Mouse (Mus musculus) bone marrow macrophage, adult 2 months (primary cell): ENCODE measurements around the gene Pla2g2e. TPM values are rescaled to one million over a fixed set of nuclear protein-coding genes. Genes with fewer than 3 reads are reported as not detected.
A peak's percentile ranks its signal among the peaks of the same experiment; 100 is the strongest.
"Not testable (repeated sequence)": the region's sequence is repeated elsewhere in the genome, so short reads cannot be mapped to it uniquely, and the experiment has no call there.

Source experiments
- H3K27ac ChIP-seq: 2 replicates; pipeline ENCODE4 v1.5.1; 2012; ENCODE audit warnings: low read depth, low read length; ENCODE audit not compliant: insufficient read depth
- H3K4me1 ChIP-seq: 2 replicates; pipeline ENCODE4 v1.6.1; 2012; ENCODE audit warnings: low read length; ENCODE audit not compliant: control insufficient read depth, insufficient read depth
- H3K4me3 ChIP-seq: 2 replicates; pipeline ENCODE4 v1.5.1; 2012; ENCODE audit warnings: mild to moderate bottlenecking, low read length, moderate library complexity; ENCODE audit not compliant: insufficient read depth
- CTCF ChIP-seq: IDR thresholded peaks from 2 replicates; pipeline ENCODE4 v1.5.1; 2012; ENCODE audit warnings: low read depth, mild to moderate bottlenecking, low read length, moderate library complexity
- POLR2A ChIP-seq: IDR thresholded peaks from 2 replicates; pipeline ENCODE4 v1.6.1; 2012; ENCODE audit warnings: mild to moderate bottlenecking, low read depth, low read length, borderline replicate concordance
- polyA plus RNA-seq: library from polyadenylated mRNA; stranded (reverse); fragments of >200 nt; gene quantifications from 2 replicates; pipeline ENCODE4 v1.2.4, GENCODE M21; 2012; ENCODE audit not compliant: missing spikeins, insufficient read depth, insufficient read length

The Pla2g2e gene
- polyA plus RNA-seq, 1 experiment, result not detected

GRCm38 (mm10) chr4:138859728-138860127 lies 18.0 kb upstream of the Pla2g2e start:
- TF ChIP-seq CTCF, result no peak
- no peak for TF ChIP-seq POLR2A
- Histone ChIP-seq H3K4me3 (no peak overlapping the region), H3K4me1 (peaks cover 9% of the 10 kb centered on the region), H3K27ac (no peak overlapping the region)

DNA sequence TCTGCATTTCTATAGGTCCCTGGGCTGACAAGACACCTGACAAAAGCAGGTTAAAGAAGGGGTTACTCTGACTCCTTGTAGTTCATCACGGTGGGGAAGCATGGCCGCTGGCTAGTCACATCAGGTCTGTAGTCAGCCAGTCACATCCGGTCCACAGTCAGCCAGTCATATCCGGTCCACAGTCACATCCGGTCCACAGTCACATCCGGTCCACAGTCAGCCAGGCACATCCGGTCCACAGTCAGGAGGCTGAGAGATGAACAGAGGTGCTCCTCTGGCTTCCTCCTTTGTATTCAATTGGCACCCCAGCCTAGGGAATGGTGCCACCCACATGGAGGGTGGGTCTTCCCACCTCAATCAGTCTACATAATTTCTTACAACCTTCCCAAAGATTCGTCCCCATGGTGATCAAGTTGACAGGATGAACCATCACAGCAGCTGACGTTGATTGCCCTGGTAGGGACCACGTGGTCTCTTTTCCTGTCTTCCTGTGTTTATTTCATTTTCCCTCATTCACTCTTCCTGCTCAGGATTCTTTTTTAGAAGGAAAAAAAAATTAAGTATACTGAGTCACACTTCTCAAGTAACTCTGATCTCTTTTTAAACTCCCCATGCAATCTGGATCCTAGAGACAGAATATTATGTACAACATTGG lies 14.3 kb upstream of the Pla2g2e start, which contains the start of gene Pla2g5:
Gene Pla2g5 (minus strand): TSS at position 139 of the 655 bp plus-strand sequence.
- no peak within 1 kb of the TSS for H3K4me3 ChIP-seq
- H3K4me1 ChIP-seq, result peaks cover 19% of the 10 kb centered on the region
- H3K27ac ChIP-seq, result no peak within 1 kb of the TSS

DNA sequence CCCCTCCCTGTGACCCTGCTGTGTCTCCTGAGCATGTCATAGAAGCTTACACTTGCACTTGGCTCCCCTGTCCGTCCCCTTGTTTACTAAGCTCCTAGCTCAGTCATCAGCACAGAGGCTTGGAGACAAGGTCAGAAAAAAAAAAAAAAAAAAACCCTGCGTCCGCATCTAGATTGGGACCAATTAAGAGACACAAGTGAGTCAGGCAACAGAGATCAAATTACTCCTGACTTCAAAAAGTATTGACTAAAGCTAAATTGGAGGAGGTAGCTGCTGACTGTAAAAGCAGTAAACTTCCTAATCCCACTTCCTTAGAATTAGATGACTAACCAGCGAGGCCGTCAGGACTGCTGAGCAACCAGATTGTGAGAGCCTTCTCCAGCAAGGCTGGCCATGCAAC lies 12.7 kb upstream of the Pla2g2e start:
- Histone ChIP-seq H3K4me1 (peaks cover 19% of the 10 kb centered on the region), H3K4me3 (no peak overlapping the region), H3K27ac (peak overlapping the region; percentile 60)
- TF ChIP-seq POLR2A, result no peak
- TF ChIP-seq CTCF, result no peak

More for the DNA sequence above, 14.3 kb upstream of the Pla2g2e start, which contains the start of gene Pla2g5:
- no peak for TF ChIP-seq CTCF
- no peak for TF ChIP-seq POLR2A

DNA sequence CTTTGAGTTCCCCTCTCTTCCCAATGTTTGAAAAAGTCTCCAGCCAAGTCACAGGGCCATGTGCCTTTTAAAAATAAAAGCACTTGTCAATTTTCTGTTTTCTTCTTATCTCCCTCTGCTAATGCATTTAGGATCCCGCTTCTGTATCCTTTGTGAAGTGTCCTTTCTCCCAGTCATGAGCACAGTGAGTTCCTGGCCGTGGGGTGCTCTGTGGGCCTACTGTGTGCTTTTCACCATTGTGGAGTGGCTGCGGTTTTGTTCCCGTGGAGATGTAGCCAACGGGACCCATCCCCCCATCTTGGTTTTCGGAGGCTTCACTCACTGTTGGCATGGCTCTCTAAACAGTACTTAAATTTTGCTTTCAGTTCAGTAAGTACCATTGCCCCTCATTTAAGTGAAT lies 11.8 kb upstream of the Pla2g2e start:
- Histone ChIP-seq H3K4me1 (peaks cover 19% of the 10 kb centered on the region), H3K27ac (no peak overlapping the region), H3K4me3 (no peak overlapping the region)
- TF ChIP-seq CTCF (no peak), POLR2A (no peak)

DNA sequence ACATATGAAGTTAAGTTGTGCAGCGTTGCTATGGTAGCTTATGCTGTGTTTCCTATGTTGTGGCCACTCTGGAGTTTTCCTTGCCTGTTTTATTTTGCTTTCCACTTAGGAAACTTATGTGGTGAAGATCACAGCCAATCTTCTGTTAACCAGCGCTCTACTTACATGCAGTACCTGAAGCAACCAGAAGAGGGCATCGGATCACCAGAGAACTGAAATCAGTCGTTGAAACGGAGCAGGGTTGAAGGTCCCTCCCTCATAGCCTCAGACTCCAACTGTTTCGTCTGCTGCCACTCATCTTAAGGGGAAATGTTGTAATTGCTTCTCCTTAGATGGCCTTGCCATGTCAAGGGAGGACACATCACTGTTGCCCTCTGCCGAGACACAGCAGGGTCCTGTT lies 11.3 kb upstream of the Pla2g2e start:
- Histone ChIP-seq H3K4me3 (no peak overlapping the region), H3K27ac (no peak overlapping the region), H3K4me1 (peaks cover 19% of the 10 kb centered on the region)
- TF ChIP-seq POLR2A (no peak), CTCF (peak; percentile 56)

DNA sequence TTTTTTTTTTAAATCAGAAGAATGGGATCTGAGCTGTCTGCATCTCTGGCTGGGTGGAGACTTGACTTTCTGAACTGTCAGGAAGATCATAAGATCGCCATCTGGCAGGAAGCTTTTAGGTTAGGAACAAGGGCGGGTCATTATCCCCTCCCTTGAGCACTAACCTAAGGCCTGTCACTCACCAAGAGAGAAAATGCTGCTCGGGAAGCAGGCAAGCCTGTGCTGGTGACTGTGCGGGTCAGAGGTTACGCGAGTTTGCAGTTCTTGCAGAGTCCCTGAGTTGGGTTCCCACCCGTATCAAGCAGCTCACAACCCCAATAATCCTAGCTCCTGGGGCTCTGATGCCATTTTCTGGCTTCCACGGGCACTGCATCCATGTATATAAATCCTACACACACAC lies 9.1 kb upstream of the Pla2g2e start:
- no peak overlapping the region for H3K4me3 ChIP-seq
- TF ChIP-seq POLR2A (no peak), CTCF (no peak)
- no peak overlapping the region for H3K27ac ChIP-seq
- H3K4me1 ChIP-seq, result peaks cover 19% of the 10 kb centered on the region

GRCm38 (mm10) chr4:138873864-138874263 lies 3.9 kb upstream of the Pla2g2e start, which contains the start of gene Gm13030:
Gm13030 (minus strand) TSS chr4:138873964.
- Histone ChIP-seq H3K4me3 (no peak within 1 kb of the TSS), H3K4me1 (peaks cover 25% of the 10 kb centered on the region)
- no peak for TF ChIP-seq CTCF
- TF ChIP-seq POLR2A, result no peak

GRCm38 (mm10) chr4:138875275-138875674 lies 2.5 kb upstream of the Pla2g2e start:
- H3K4me1 ChIP-seq, result peaks cover 26% of the 10 kb centered on the region
- H3K27ac ChIP-seq, H3K4me3 ChIP-seq: not testable (repeated sequence)

More at GRCm38 (mm10) chr4:138873864-138874263, 3.9 kb upstream of the Pla2g2e start, which contains the start of gene Gm13030:
- H3K27ac ChIP-seq, result no peak within 1 kb of the TSS

- no peak for TF ChIP-seq CTCF
- no peak for TF ChIP-seq POLR2A
- no peak overlapping the region for H3K27ac ChIP-seq
- H3K4me3 ChIP-seq, result no peak overlapping the region
- peaks cover 29% of the 10 kb centered on the region for H3K4me1 ChIP-seq
These were observed 1.8 kb upstream of the Pla2g2e start for GRCm38 (mm10) chr4:138875986-138876385.

DNA sequence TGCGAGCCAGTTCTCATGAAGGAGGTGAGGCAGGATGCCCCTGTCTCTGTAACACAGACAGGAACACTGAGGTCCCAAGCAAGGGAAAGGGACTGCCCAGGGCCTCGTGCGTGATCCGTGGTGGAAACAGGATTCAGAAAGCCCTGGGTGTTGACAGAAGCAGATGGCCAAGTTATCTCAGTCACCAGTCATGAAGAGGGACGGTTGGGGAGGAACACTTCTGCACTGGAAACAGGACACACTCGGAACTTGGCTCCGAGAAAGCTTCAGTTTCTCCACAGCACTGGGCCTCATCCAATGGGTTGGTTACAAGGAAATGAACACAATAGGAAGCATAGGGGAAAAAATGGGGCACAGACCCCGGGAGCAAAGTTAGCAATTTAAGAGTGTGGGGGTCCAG lies 1.0 kb downstream of the Pla2g2e start:
- TF ChIP-seq POLR2A, result no peak
- TF ChIP-seq CTCF, result no peak
- no peak overlapping the region for H3K27ac ChIP-seq
- no peak overlapping the region for H3K4me3 ChIP-seq
- peaks cover 34% of the 10 kb centered on the region for H3K4me1 ChIP-seq
